ENCODE assay signal across 8 mouse cellular contexts in genomic region chr7:35184833-35185724, GRCm38 (mm10). TPM values are rescaled to one million over a fixed set of nuclear protein-coding genes. Genes with fewer than 3 reads are reported as not detected.
DNase-seq lines count a peak whose midpoint lies in the region; ATAC-seq and TF ChIP-seq lines count a peak whose summit lies in the region.

No protein-coding gene starts in this region.

- H3K4me1 ChIP-seq in cerebellum, adult 2 months (ENCODE audit: control insufficient read depth, insufficient read depth, low read length): no peaks in the 10 kb centered on the region
- H3K4me1 ChIP-seq in hindbrain, embryonic 11.5 days (replicated peaks; ENCODE audit: control insufficient read depth, insufficient read depth, low read length): peaks cover 5% of the 10 kb centered on the region
- H3K4me1 ChIP-seq in midbrain, embryonic 13.5 days (replicated peaks): peaks cover 18% of the 10 kb centered on the region

- peak overlapping the region; percentile 46 for H3K4me2 ChIP-seq in hindbrain, embryonic 11.5 days (replicated peaks; ENCODE audit: low read depth, low read length)
- H3K4me2 ChIP-seq in midbrain, embryonic 13.5 days (replicated peaks): peak overlapping the region; percentile 61

- peaks cover 3% of the 10 kb centered on the region; the same call in 1 of the 2 replicates for H3K9me3 ChIP-seq in hindbrain, embryonic 11.5 days (ENCODE audit: control insufficient read depth, low read length)
- 0 out of 2 replicates have a peak, but pooled peaks cover 4% of the 10 kb centered on the region for H3K9me3 ChIP-seq in midbrain, embryonic 13.5 days

- H3K9ac ChIP-seq in hindbrain, embryonic 11.5 days (ENCODE audit: low read depth, low read length): 0 out of 2 replicates have a peak overlapping the region, but pooled peaks have one; percentile 23
- H3K9ac ChIP-seq in midbrain, embryonic 13.5 days (replicated peaks): peak overlapping the region; percentile 52

- H3K27me3 ChIP-seq in cerebellum, adult 2 months (ENCODE audit: control insufficient read depth, insufficient read depth, low read length): no peaks in the 10 kb centered on the region; the same call in 1 of the 2 replicates
- H3K27me3 ChIP-seq in hindbrain, embryonic 11.5 days (ENCODE audit: control insufficient read depth, insufficient read depth, low read length): peaks cover 33% of the 10 kb centered on the region
- peaks cover 49% of the 10 kb centered on the region for H3K27me3 ChIP-seq in midbrain, embryonic 13.5 days

- H3K4me3 ChIP-seq in cerebellum, adult 2 months (replicated peaks; ENCODE audit: insufficient read depth, low read depth, low read length): no peak overlapping the region
- peak overlapping the region; percentile 29 for H3K4me3 ChIP-seq in hindbrain, embryonic 11.5 days (ENCODE audit: low read depth, low read length)
- peak overlapping the region; percentile 38 for H3K4me3 ChIP-seq in midbrain, embryonic 13.5 days (replicated peaks)

- DNase-seq in cerebellum, adult 2 months: peak; percentile 29 to 43
- DNase-seq in cerebellum, adult 9-10 months: no peak
- peak; percentile 22 for DNase-seq in urinary bladder, postnatal 14 days (ENCODE audit: low spot score)
- DNase-seq in urinary bladder, postnatal 36 days (ENCODE audit: low spot score in 2 of 2): no peak
- DNase-seq in hindbrain, embryonic 11.5 days (ENCODE audit: low spot score): peak; percentile 67
- DNase-seq in layer of hippocampus, adult 9-11 months: peak; percentile 39
- DNase-seq in urinary bladder, postnatal 25 days (ENCODE audit: low spot score): no peak

- TF ChIP-seq POLR2A in cerebellum, adult 2 months (IDR thresholded peaks at IDR 0.05; ENCODE audit: borderline replicate concordance, insufficient read depth, low read length): no peak

- ATAC-seq in hindbrain, embryonic 11.5 days (ENCODE audit: low FRiP score): peak; percentile 72
- peak; percentile 64 for ATAC-seq in midbrain, embryonic 13.5 days

- WGBS in cerebellum, adult 2 months: 4% methylated on average over 54 of the region's 54 CpGs
- WGBS in hindbrain, embryonic 11.5 days: 2% methylated on average over 54 of the region's 54 CpGs
- WGBS in midbrain, embryonic 13.5 days: 2% methylated on average over 54 of the region's 54 CpGs

- H3K36me3 ChIP-seq in hindbrain, embryonic 11.5 days (ENCODE audit: control insufficient read depth, insufficient read depth, low read length): no peaks in the 10 kb centered on the region
- no peaks in the 10 kb centered on the region for H3K36me3 ChIP-seq in midbrain, embryonic 13.5 days

- 0 out of 2 replicates have a peak, but pooled peaks have one; percentile 10 for TF ChIP-seq CTCF in cerebellum, adult 2 months (IDR thresholded peaks at IDR 0.05; ENCODE audit: borderline replicate concordance, insufficient read depth, low read depth, low read length)

- no peak overlapping the region for H3K27ac ChIP-seq in cerebellum, adult 2 months (ENCODE audit: insufficient read depth, low read length)
- H3K27ac ChIP-seq in hindbrain, embryonic 11.5 days (ENCODE audit: low read depth, low read length): no peak overlapping the region
- no peak overlapping the region for H3K27ac ChIP-seq in midbrain, embryonic 13.5 days

RNA-seq across cellular contexts. Expression of gene Slc7a10, which starts 1.1 kb away (rescaled TPM):
- 91.3 and 100 TPM in 2 replicates for polyA plus RNA-seq in cerebellum, adult 2 months (2012; rRNA removed)
- polyA plus RNA-seq in hindbrain, embryonic 11.5 days (2014; fragmentation: Nextera tagmentation; extraction: Ambion mirVana): 0.73 and 1.0 TPM in 2 replicates
- polyA plus RNA-seq in midbrain, embryonic 13.5 days (2015; fragmentation: Nextera tagmentation; extraction: Ambion mirVana): 3.4 and 3.6 TPM in 2 replicates

RNA-seq across cellular contexts. Expression of gene Lrp3, which starts 30.2 kb away (rescaled TPM):
- 62.9 and 64.7 TPM in 2 replicates for polyA plus RNA-seq in cerebellum, adult 2 months (2012; rRNA removed)
- 14.8 and 17.5 TPM in 2 replicates for polyA plus RNA-seq in hindbrain, embryonic 11.5 days (2014; fragmentation: Nextera tagmentation; extraction: Ambion mirVana)
- 25.9 and 31.1 TPM in 2 replicates for polyA plus RNA-seq in midbrain, embryonic 13.5 days (2015; fragmentation: Nextera tagmentation; extraction: Ambion mirVana)

Comparison
In these comparisons a context has a peak if more than half of its experiments do, and no peak if none do; other contexts are left out.
1. DNase-seq: peak in cerebellum, adult 2 months (2 of 2), urinary bladder, postnatal 14 days (single experiment), hindbrain, embryonic 11.5 days (single experiment) and layer of hippocampus, adult 9-11 months (single experiment); none in cerebellum, adult 9-10 months (single experiment), urinary bladder, postnatal 36 days (0 of 2) and urinary bladder, postnatal 25 days (single experiment).
2. RNA of gene Slc7a10, which starts 1.1 kb away (polyA plus RNA-seq): 91.3 to 100 TPM in cerebellum, adult 2 months; 3.4 to 3.6 TPM in midbrain, embryonic 13.5 days and 0.73 to 1.0 TPM in hindbrain, embryonic 11.5 days; every median in the first group is over 10 times any median in the second.